Comparison of ENCODE assay signal across 8 mouse cellular contexts in genomic region chr9:89793018-89793417, GRCm38 (mm10). TPM values are rescaled to one million over a fixed set of nuclear protein-coding genes. Genes with fewer than 3 reads are reported as not detected.
A peak's percentile ranks its signal among the peaks of the same experiment; 100 is the strongest.
DNase-seq lines count a peak whose midpoint lies in the region; ATAC-seq and TF ChIP-seq lines count a peak whose summit lies in the region.
"Had no signal": no experiment of that assay in that cellular context is flagged by ENCODE, and none has a peak within 500 bp of the region (broad histone marks: within the 10 kb centered on the region; RNA-seq: fewer than 3 reads in every experiment).

No protein-coding gene starts in this region.

- ATAC-seq in G1E (ENCODE audit: extremely low read depth, insufficient number of reproducible peaks, low FRiP score, poor library complexity, severe bottlenecking): no peak
- 0 out of 2 replicates have a peak, but pooled peaks have one; percentile 38 for ATAC-seq in hindbrain, embryonic 12.5 days (ENCODE audit: low FRiP score)
- ATAC-seq in midbrain, embryonic 13.5 days: peak; percentile 55; the same call in 1 of the 2 replicates

- H3K9ac ChIP-seq in hindbrain, embryonic 12.5 days: no peak overlapping the region
- no peak overlapping the region for H3K9ac ChIP-seq in midbrain, embryonic 13.5 days (replicated peaks)

- intact Hi-C loops in left cerebral cortex, adult 2 months (cut with DNase I): loop anchor here (1.0 to 5.0 kb wide), 3 partner anchors 36 to 88 kb away; partner anchors contain the start of gene Tmed3

- H3K9me3 ChIP-seq in G1E (replicated peaks): peaks cover 28% of the 10 kb centered on the region
- no peaks in the 10 kb centered on the region for H3K9me3 ChIP-seq in embryonic facial prominence, embryonic 10.5 days
- no peaks in the 10 kb centered on the region for H3K9me3 ChIP-seq in hindbrain, embryonic 12.5 days (replicated peaks)
- no peaks in the 10 kb centered on the region for H3K9me3 ChIP-seq in midbrain, embryonic 13.5 days

- peak; percentile 69; the same call in 1 of the 2 replicates for TF ChIP-seq CTCF in G1E (IDR thresholded peaks at IDR 0.05; ENCODE audit: low read depth, low read length)
- peak; percentile 97 for TF ChIP-seq CTCF in left cerebral cortex, adult 2 months (IDR thresholded peaks at IDR 0.05)

- H3K36me3 ChIP-seq in G1E (replicated peaks): no peaks in the 10 kb centered on the region
- no peaks in the 10 kb centered on the region for H3K36me3 ChIP-seq in embryonic facial prominence, embryonic 10.5 days (replicated peaks)
- no peaks in the 10 kb centered on the region for H3K36me3 ChIP-seq in hindbrain, embryonic 12.5 days
- no peaks in the 10 kb centered on the region for H3K36me3 ChIP-seq in midbrain, embryonic 13.5 days

- H3K27ac ChIP-seq in embryonic facial prominence, embryonic 10.5 days (replicated peaks): no peak overlapping the region
- no peak overlapping the region for H3K27ac ChIP-seq in hindbrain, embryonic 12.5 days
- no peak overlapping the region for H3K27ac ChIP-seq in left cerebral cortex, adult 2 months
- H3K27ac ChIP-seq in midbrain, embryonic 13.5 days: no peak overlapping the region

- WGBS in embryonic facial prominence, embryonic 10.5 days: 12% methylated on average over 6 of the region's 6 CpGs
- 9% methylated on average over 6 of the region's 6 CpGs for WGBS in hindbrain, embryonic 12.5 days
- 10% methylated on average over 6 of the region's 6 CpGs for WGBS in midbrain, embryonic 13.5 days

- DNase-seq in G1E (ENCODE audit: low spot score): no peak
- DNase-seq in adrenal gland, postnatal 10 days: peak; percentile 78
- DNase-seq in embryonic facial prominence, embryonic 10.5 days (ENCODE audit: low spot score): peak; percentile 74
- peak; percentile 71 to 82 for DNase-seq in left cerebral cortex, adult 2 months (ENCODE audit: extremely low spot score in 1 of 2, low spot score in 2 of 2)
- peak; percentile 49 to 72 for DNase-seq in spleen, adult 18-20 months

- no peaks in the 10 kb centered on the region for H3K27me3 ChIP-seq in G1E (ENCODE audit: insufficient read depth, low read length)
- H3K27me3 ChIP-seq in embryonic facial prominence, embryonic 10.5 days (replicated peaks; ENCODE audit: low read depth, poor library complexity, severe bottlenecking): no peaks in the 10 kb centered on the region
- no peaks in the 10 kb centered on the region for H3K27me3 ChIP-seq in hindbrain, embryonic 12.5 days
- no peaks in the 10 kb centered on the region for H3K27me3 ChIP-seq in midbrain, embryonic 13.5 days

- no peak overlapping the region for H3K4me3 ChIP-seq in G1E (ENCODE audit: low read depth, low read length)
- no peak overlapping the region for H3K4me3 ChIP-seq in embryonic facial prominence, embryonic 10.5 days
- no peak overlapping the region for H3K4me3 ChIP-seq in hindbrain, embryonic 12.5 days
- H3K4me3 ChIP-seq in left cerebral cortex, adult 2 months: no peak overlapping the region
- no peak overlapping the region for H3K4me3 ChIP-seq in midbrain, embryonic 13.5 days (replicated peaks)

- H3K4me1 ChIP-seq in G1E (ENCODE audit: insufficient read depth, low read depth, low read length): no peaks in the 10 kb centered on the region
- no peaks in the 10 kb centered on the region for H3K4me1 ChIP-seq in embryonic facial prominence, embryonic 10.5 days
- no peaks in the 10 kb centered on the region for H3K4me1 ChIP-seq in hindbrain, embryonic 12.5 days
- H3K4me1 ChIP-seq in midbrain, embryonic 13.5 days (replicated peaks): no peaks in the 10 kb centered on the region

- H3K4me2 ChIP-seq in hindbrain, embryonic 12.5 days (replicated peaks): no peak overlapping the region
- H3K4me2 ChIP-seq in midbrain, embryonic 13.5 days (replicated peaks): no peak overlapping the region

RNA-seq across cellular contexts. Expression of gene Ankrd34c, which starts 54.7 kb away (rescaled TPM):
- total RNA-seq in G1E (2014; fragmentation: Nextera tagmentation) (not detected in 2 replicates), G1E (2017) (0.05 and 0.06 TPM in 2 replicates)
- not detected in 2 replicates for polyA plus RNA-seq in G1E (2012)
- total RNA-seq in adrenal gland, postnatal 10 days (2021): not detected
- polyA plus RNA-seq in embryonic facial prominence, embryonic 10.5 days (2016; fragmentation: Nextera tagmentation; extraction: Ambion mirVana): 0.05 TPM in 1 of 2 replicates, not detected in the other
- 0.12 TPM in 1 of 2 replicates, not detected in the other for polyA plus RNA-seq in hindbrain, embryonic 12.5 days (2016; fragmentation: Nextera tagmentation; extraction: Ambion mirVana)
- total RNA-seq in left cerebral cortex, adult 2 months (2021): 10 to 100 TPM; 10.3 to 13.8 TPM
- polyA plus RNA-seq in midbrain, embryonic 13.5 days (2015; fragmentation: Nextera tagmentation; extraction: Ambion mirVana): 0.04 TPM in 1 of 2 replicates, not detected in the other
- polyA plus RNA-seq: liver, embryonic 16.5 days had no signal
